Mouse (Mus musculus) midbrain, embryonic 14.5 days (tissue): Measurements from ENCODE around the gene Smarce1. TPM values are rescaled to one million over a fixed set of nuclear protein-coding genes. Genes with fewer than 3 reads are reported as not detected.

Experiments used
- polyA plus RNA-seq: library from polyadenylated mRNA; unstranded; fragments of >200 nt; fragmentation: Nextera tagmentation; extraction: Ambion mirVana; gene quantifications from 2 replicates; pipeline ENCODE4 v1.2.1, GENCODE M21; 2014

The Smarce1 gene
- polyA plus RNA-seq, 1 experiment from 2014 or later, result 173 TPM

Other genes with a start within 250 kb of the Smarce1 start
- gene Gjd3, start 248.0 kb downstream of the Smarce1 start, polyA plus RNA-seq, result 0.70 and 2.0 TPM in 2 replicates
- gene Top2a, start 206.8 kb downstream of the Smarce1 start, polyA plus RNA-seq, result 24.9 and 67.9 TPM in 2 replicates
- gene Igfbp4, start 189.8 kb downstream of the Smarce1 start, polyA plus RNA-seq, result 55.0 and 111 TPM in 2 replicates
- gene Tns4, start 141.7 kb downstream of the Smarce1 start, polyA plus RNA-seq, result 0.22 TPM in 1 of 2 replicates, not detected in the other
- gene Ccr7, start 75.9 kb downstream of the Smarce1 start, polyA plus RNA-seq, result 0.45 TPM in 1 of 2 replicates, not detected in the other
- gene Krt222, start 13.1 kb upstream of the Smarce1 start, polyA plus RNA-seq, result 4.1 and 6.9 TPM in 2 replicates
- not detected in 2 replicates for gene Krt24, start 54.2 kb upstream of the Smarce1 start, polyA plus RNA-seq
- gene Krt25, start 91.9 kb upstream of the Smarce1 start, polyA plus RNA-seq, result 0.11 TPM in 1 of 2 replicates, not detected in the other
- gene Krt26, start 106.9 kb upstream of the Smarce1 start, polyA plus RNA-seq, result 0.28 and 0.51 TPM in 2 replicates
- not detected in 2 replicates for gene Krt27, start 120.1 kb upstream of the Smarce1 start, polyA plus RNA-seq
- gene Krt28, start 143.9 kb upstream of the Smarce1 start, polyA plus RNA-seq, result 0.17 and 0.26 TPM in 2 replicates
- 33.8 and 37.9 TPM in 2 replicates for gene Krt10, start 158.3 kb upstream of the Smarce1 start, polyA plus RNA-seq
- gene Krt12, start 191.2 kb upstream of the Smarce1 start, polyA plus RNA-seq, result not detected in 2 replicates
- 0.11 TPM in 1 of 2 replicates, not detected in the other for gene Krt20, start 207.1 kb upstream of the Smarce1 start, polyA plus RNA-seq